Mouse (Mus musculus) kidney, postnatal 4 days (tissue): ENCODE results near the gene Pold4.

Source experiments
- DNase-seq, 2 experiments: peaks; one replicate each; pipeline ENCODE4 v3.0.0; 2021; ENCODE audit warnings: mixed read lengths in 2 of 2

Pold4 gene

GRCm38 (mm10) chr19:4204889-4205288 lies 26.8 kb upstream of the Pold4 start:
- DNase-seq = peak in 1 of 2 experiments; percentile 10

GRCm38 (mm10) chr19:4206971-4207370 lies 24.7 kb upstream of the Pold4 start:
- peak; percentile 80 to 87 for DNase-seq

- no peak for DNase-seq
These were observed 23.1 kb upstream of the Pold4 start for GRCm38 (mm10) chr19:4208563-4208962.

- peak in 1 of 2 experiments; percentile 12 for DNase-seq
These were observed 19.7 kb upstream of the Pold4 start for GRCm38 (mm10) chr19:4211891-4212588.

- peak; percentile 55 to 74 for DNase-seq
These were observed 18.1 kb upstream of the Pold4 start for GRCm38 (mm10) chr19:4213524-4213974.

GRCm38 (mm10) chr19:4214071-4214770 lies 17.5 kb upstream of the Pold4 start, which contains the start of the genes Clcf1 and AC109138.7:
Clcf1 (plus strand) TSS chr19:4214238.
AC109138.7 (plus strand) TSS chr19:4214357.
- DNase-seq = peak; percentile 73 to 84

- peak; percentile 63 to 79 for DNase-seq
These were observed 16.8 kb upstream of the Pold4 start for GRCm38 (mm10) chr19:4214771-4215450.

GRCm38 (mm10) chr19:4215451-4215840 lies 16.3 kb upstream of the Pold4 start:
- DNase-seq = peak in 1 of 2 experiments; percentile 48

GRCm38 (mm10) chr19:4216041-4216685 lies 15.5 kb upstream of the Pold4 start:
- peak; percentile 73 to 82 for DNase-seq

GRCm38 (mm10) chr19:4217140-4217539 lies 14.6 kb upstream of the Pold4 start:
- peak in 1 of 2 experiments; percentile 21 for DNase-seq

- DNase-seq = no peak
These were observed 13.8 kb upstream of the Pold4 start for GRCm38 (mm10) chr19:4217855-4218254.

GRCm38 (mm10) chr19:4218293-4218692 lies 13.4 kb upstream of the Pold4 start:
- DNase-seq = no peak

- no peak for DNase-seq
These were observed 12.9 kb upstream of the Pold4 start for GRCm38 (mm10) chr19:4218784-4219183.

GRCm38 (mm10) chr19:4219943-4220342 lies 11.8 kb upstream of the Pold4 start:
- DNase-seq = no peak

GRCm38 (mm10) chr19:4220416-4220815 lies 11.3 kb upstream of the Pold4 start:
- peak; percentile 31 to 44 for DNase-seq

GRCm38 (mm10) chr19:4220957-4221743 lies 10.5 kb upstream of the Pold4 start:
- DNase-seq = peak; percentile 60 to 74

GRCm38 (mm10) chr19:4222165-4222564 lies 9.5 kb upstream of the Pold4 start:
- DNase-seq = peak; percentile 58 to 77

GRCm38 (mm10) chr19:4226779-4227178 lies 4.9 kb upstream of the Pold4 start:
- no peak for DNase-seq

GRCm38 (mm10) chr19:4227446-4227845 lies 4.3 kb upstream of the Pold4 start:
- DNase-seq = no peak

- peak; percentile 79 to 84 for DNase-seq
These were observed 3.6 kb upstream of the Pold4 start for GRCm38 (mm10) chr19:4227894-4228678.

- no peak for DNase-seq
These were observed 2.8 kb upstream of the Pold4 start for GRCm38 (mm10) chr19:4228891-4229290.
